Mouse (Mus musculus): Measurements from ENCODE around the gene Dolpp1.

The Dolpp1 gene

DNA sequence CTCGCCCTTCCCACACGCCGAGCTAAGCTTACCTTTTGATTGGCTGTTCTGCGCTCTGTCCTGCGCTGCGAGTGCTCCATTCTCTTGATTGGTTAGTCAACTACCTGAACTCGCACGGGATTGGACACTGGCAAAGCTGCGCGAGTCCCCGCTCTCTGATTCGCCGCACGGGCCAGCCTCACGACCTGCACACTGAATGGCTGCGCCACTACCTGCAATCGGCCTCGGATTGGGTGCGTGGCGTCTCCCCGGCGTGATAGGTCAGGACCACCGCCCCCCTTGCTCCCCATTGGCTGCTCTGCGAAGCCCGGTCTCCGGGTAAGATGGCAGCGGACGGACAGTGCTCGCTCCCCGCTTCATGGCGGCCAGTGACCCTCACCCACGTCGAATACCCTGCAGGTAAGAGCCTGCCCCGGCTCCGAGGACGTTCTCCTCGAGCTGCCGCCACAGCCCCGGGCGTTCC lies at the start of gene Dolpp1:
Gene Dolpp1 (plus strand): TSS at position 141 of the 463 bp plus-strand sequence.
- peak; percentile 100 for DNase-seq (ENCODE audit: low read depth, low spot score)

DNA sequence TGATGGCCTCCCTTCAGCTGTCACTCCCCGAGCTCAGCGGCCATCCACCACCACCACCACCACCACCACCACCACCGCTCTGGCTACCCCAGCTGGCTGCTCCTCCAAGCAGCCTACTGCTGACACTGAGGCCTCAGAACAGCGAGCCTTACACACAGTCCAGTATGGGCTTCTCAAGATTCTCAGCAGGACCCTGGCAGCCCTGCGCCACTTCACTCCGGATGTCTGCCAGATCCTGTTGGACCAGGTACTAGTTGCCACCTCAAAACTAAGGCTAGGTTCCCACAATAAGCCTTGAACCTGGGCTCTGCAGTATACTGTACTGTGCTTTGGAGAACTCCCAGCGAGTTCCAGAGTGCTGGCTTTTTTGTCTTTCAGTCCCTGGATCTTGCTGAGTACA lies 49.5 kb upstream of the Dolpp1 start:
- no peak for DNase-seq (ENCODE audit: low read depth, low spot score)

DNA sequence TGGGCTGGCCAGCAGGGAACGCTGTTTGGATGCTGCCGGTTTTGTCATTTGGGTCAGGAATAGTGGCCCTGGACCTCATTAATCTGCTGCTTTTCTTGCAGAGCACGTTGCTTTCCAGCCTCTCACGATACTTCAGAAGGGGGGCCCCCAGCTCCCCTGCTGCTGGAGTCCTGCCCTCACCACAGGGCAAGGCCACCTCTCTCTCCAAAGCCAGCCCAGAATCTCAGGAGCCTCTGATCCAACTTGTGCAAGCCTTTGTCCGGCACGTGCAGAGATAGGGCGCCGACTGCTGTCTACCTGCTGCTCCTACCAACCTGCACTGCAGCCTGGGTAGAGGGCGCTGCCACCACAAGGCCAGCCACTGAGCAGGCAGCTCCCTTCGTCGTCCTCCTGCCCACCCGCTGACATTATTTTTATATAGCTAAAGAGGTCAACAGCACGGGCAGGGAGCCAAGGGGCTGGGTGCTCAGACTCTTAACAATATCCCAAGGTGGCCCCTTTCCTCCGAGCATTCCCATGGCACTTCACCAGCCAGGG lies 48.4 kb upstream of the Dolpp1 start:
- DNase-seq (ENCODE audit: low read depth, low spot score), result no peak

DNA sequence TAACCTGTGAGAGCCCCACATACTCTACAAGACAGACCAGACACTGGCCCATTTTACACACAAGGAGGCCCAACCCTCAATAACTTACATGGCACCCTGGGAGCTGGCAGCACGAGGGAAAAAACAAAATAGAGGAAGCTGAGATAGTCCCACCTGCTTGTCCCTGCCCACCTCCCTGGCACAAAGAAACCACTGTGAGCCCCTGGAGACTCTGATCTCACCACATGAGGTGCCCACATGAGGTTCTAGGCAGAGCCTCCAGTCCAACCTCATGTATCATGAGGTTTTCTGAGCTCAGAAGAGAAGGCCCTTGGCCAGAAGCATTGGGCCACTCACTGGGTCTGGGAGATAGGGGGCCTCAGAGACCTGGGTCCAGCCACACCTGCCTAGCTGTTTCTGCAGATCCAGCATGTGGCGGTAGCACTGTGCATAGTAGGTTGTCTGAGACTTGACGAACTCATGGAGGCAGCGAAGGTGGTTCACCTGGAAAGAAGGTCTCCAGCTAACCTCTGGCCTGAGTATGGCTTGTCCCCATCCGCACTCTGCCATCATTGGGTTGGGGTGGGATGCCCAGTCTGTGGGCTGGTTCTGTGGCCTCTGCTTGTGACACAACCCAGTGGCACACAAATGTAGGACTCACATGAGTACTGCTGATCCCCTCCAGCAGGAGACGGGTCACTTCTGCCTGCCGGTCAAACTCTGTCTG lies 45.9 kb upstream of the Dolpp1 start:
- no peak for DNase-seq (ENCODE audit: low read depth, low spot score)

DNA sequence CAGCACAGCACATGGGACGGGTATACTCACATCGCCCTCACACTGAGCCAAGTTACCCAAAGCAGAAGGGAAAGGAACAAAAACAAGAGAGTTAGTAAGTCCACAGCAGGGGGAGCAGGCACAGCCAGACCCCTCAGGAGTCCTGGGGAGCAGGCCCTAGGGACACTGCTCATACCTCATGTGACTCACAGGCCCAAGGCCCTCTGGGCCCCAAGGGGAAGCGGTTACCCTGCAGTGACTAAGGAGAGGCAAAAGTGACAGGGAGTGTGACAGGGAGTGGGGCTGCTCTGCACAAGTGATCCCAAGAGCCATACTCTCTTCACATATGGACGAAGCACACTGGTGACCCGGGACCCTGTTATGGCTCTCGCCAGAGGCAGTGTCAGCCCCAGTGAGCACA lies 42.9 kb upstream of the Dolpp1 start:
- DNase-seq (ENCODE audit: low read depth, low spot score), result no peak

DNA sequence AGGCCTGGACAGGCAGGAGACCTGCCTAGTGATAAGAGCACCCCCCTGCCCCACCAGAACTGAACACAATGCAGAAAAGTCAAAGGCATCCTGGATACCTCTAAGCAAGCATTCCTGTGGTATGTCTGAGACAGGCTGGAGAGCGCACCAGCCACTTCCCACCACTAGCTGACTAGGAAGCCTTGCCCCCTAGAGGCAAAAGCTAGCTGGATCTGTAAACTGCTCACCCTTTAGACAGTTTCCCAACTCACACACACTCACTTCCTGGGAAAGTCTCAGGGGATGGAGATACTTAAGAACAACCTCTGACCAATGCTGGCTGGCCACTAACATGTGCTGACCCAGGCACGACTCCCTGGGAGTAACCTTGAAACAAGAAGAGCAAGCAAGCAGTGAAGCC lies 40.9 kb upstream of the Dolpp1 start:
- DNase-seq (ENCODE audit: low read depth, low spot score), result peak; percentile 65

DNA sequence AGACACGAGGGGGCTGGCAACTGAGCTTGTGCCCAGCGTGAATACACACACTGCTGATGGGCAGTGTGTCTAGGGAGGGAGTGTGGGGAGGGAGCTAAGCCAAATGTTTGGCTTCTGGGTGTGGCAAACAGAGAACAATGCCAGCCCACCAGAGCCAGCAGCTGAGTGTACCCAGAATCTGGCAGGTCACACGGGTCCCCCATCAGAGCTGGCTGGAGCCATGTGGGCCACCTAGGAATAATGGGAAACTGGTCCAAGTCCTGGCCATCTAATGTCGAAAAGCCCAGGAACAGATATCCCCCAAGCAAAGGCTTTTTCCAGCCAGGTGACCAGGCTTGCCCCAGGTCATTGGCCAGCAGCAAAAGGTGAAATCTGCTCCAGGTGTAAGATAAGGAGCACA lies 36.2 kb upstream of the Dolpp1 start:
- no peak for DNase-seq (ENCODE audit: low read depth, low spot score)

DNA sequence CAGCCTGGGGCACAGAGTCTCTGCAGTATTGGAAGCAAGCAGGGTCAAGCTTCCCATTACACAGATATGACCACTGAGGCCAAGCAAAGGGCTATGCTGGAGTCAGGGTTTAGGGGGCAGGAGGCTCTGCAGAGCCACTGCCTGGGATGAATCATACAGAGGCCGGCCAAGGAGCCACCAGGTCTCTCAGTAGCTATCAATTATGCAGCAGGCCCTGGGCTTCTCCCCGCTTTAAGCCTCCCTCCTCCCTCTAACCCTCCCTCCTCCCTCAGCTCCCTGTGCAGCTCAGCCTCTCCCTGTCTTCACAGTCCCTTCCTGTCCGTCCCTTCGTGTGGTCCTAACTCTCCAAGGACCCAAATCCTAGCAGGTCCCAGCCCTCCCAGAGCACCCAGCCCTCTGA lies 35.8 kb upstream of the Dolpp1 start:
- DNase-seq (ENCODE audit: low read depth, low spot score), result no peak

DNA sequence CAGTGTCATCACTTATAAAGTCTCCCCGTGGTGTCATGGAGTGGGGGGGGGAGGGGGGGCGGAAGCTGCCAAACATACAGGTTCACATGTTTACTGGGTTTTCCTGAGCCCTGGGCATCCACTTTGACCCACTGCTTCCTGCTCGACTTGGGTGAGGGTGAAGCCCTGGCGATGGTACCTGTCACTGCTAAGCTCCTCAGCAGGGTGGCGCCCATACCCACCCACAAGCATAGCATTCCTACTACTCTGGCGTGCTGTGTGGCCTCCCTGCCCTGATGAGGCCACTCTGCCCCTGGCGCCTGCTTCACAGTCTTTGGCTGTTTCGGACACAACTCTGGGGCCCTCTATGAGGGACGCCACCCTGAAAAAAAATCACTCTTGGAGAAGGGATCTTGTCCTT lies 35.1 kb upstream of the Dolpp1 start:
- DNase-seq (ENCODE audit: low read depth, low spot score), result no peak

DNA sequence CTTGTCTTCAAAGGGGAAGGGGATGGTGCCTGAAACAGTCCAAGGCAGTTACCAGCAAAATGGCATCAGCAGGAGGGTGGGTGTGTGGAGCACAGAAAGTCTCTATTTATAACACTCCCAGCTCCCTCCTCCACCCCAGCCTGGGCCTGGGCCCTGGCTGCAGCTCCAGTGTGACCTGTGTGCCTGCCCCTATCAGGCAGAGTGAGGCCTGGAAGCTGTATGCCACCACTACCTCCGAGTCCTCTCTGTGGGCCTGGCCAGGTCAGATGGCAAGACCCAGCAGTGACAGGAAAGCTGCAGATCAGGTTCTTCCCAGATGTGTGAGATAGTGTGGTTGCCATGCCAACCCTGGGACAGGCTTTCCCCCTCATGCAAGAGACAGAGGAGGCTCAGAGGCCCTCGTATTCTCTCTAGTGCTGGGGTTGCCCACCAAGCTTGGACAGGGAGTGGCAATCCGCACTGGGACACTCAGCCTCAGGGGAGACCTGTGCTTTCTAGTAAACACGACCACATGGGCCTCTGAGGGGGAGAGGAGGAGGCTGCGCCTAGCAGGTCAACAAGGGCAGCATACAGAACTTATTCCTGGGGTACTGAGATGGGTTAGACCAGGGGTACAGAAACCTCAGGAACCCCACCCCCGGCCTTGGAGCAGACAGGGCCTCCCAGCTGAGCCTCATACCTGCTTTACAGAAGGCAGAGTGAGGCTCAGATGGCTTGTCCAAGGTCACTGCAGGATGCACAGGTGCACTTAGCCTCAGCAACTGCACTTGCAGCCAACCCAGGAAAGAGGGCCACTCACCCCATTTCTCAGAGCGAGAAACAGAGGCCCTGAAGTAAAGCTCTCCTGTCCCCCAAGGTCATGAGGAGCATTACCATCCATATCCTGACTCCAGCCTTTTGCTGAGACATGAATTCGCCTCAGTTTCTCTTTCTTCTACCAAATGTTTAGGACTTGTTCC lies 34.2 kb upstream of the Dolpp1 start:
- no peak for DNase-seq (ENCODE audit: low read depth, low spot score)

DNA sequence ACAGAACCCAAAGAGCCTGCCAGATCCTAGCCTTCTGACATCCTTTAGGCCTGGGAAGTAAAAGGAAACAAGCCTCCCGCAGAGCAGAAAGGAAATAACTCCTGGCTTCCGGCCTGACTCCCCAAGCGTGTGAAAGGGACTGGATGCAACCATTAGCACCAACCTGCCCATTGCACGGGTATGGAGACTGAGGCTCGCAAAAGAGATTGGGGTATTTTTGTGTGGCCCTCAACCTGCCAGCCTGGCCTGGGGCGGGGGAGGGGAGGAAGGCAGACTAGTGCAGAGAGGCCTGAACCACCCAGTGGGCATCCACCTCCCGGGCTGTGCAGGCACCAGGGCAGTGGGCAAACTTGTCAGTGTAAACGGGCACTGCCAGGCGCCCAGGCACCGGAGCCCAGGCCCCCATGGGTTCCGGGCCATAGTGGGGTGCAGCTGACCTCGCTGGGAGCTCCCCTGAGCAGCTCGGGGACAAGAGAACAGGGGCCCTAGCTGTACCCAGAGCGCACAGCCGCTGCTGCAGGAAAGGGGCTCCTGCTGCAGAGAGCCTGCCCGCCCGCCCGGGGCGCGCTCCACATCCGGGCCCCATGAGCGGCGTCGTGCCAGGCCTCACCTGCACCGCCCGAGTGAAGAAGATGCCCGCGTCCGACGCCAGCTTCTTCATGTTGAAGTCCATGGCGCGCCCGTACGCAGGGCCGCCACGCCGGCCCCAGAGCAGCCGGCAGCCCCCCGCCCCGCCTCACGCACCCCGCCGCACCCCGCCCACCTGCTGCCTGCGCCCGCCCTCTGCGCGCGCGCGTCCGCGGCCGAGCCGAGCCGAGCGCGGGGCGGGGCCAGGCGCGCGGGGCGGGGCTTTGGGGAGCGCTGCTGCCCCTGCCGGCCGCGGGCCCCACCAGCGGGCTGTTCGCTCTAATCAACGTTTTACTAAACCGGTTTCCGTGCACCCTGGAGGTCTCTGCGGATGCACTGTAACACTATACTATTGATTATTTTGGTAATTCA lies 33.2 kb upstream of the Dolpp1 start, which contains the start of gene Sh3glb2:
Gene Sh3glb2 (minus strand): TSS at position 805 of the 999 bp plus-strand sequence.
- DNase-seq (ENCODE audit: low read depth, low spot score), result peak; percentile 63

DNA sequence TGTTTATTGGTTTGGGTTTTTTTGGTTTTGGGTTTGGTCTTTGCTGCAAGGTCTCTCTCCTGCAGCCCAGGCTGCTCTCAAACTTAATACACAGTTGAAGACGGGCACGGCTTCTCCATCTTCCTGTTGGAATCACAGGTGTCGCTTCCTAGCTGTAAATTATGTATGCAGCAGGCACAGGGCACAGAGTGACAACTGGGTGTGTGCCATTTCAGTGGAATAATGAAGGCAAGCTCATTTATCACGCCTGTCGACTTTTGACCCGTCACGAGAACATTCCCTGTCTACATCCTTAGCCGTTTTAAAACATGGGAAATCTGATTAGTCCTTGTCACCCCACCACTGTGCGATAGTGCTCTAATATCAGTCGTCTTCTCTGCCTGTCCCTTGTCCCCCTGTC lies 31.4 kb upstream of the Dolpp1 start:
- DNase-seq (ENCODE audit: low read depth, low spot score), result no peak

DNA sequence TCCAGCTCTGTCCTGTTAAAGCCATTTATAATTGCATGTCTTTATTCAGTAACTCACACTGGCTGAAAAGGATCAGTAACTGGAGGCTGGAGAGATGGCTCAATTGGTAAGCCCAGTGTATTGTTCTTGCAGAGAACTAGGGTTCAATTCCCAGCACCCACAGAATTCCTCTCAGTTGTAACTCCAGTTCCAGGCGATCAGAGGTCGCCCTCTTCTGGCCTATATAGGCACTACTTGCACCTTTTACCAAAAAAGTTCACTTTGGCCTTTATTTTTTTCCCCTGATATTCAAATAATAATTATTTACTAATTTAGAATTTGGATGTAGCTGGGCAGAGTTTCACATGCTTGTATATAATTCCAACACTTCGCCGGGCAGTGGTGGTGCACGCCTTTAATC lies 29.2 kb upstream of the Dolpp1 start:
- peak; percentile 47 for DNase-seq (ENCODE audit: low read depth, low spot score)

DNA sequence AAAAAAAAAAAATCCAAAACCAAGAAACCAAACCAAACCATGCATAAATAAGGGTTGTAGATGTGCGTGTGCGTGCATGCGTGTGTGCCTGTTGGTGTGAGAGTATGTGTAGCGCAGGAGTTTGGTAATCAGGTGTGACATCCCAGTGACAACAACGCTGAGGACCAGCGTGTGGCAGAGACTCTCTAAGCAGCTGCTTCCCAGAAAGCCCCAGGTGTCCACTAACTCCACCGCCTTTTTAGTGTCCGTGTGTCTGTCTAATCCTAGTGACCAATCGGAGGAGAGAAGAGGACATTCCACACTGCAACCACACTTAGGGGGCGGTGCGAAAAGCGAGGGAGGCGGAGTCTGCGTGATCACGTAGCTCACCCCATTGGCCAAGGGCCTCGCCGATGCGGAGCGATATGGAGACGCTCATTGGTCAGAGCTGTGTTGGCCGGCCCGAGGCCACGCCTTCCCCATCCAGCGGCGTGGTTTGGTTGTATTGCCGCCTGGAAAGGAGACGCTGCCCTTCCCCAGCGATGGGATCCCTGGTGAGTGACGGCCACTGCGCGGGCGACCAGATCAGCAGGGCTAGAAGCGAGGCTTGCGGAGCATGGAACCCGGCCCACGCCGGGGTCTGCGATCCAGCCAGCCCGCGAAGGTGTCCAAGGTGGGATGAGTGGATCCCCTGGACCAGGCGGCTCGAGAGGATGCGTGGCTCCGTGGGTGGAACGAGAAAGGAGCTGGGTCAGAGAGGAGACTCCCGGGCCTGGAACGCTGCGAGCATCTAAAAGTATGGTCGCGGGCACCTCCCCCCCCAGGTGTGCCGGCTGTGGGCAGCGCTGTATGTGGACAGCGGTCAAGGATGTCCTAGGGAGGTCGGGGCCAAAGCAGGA lies 28.0 kb upstream of the Dolpp1 start, which contains the start of gene Miga2:
Gene Miga2 (plus strand): TSS at position 461 of the 878 bp plus-strand sequence.
- peak; percentile 100 for DNase-seq (ENCODE audit: low read depth, low spot score)

DNA sequence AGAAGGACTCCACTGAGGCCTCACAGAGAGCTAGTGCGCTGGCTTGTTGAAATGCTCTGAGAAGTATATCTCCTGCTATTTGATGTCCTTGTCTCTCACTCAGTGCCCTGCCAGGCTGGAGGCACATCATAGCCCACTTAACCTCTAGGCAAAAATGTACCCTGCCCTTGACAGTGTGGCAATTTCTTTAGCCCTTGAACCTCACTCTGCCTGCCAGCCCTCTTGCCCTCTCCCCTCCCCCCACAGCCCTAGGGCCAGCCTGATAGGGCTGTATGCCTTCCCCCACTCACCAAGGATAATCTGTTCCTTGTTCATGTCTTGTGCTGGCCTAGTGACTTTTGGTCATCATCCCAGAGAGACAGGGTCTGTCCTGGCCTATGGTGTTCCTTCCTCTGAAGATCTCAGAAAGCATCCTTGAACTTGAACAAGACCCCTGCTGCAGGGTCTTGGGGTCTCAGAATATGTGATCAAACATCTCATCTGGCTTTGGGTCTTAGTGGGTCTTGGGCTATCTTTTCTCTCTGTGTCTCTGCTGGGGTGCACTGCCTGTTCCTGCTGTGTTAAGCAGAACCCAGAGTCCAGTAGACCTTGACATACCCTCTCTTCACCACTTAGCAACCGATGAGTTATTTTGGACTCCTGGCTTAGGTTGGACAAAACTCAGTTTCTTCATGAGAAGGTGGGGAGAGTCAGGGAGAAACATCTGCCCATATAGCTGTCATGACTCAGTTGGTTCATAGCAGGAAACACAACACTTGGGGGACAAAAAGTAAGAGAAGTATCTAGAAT lies 26.6 kb upstream of the Dolpp1 start:
- DNase-seq (ENCODE audit: low read depth, low spot score), result no peak

DNA sequence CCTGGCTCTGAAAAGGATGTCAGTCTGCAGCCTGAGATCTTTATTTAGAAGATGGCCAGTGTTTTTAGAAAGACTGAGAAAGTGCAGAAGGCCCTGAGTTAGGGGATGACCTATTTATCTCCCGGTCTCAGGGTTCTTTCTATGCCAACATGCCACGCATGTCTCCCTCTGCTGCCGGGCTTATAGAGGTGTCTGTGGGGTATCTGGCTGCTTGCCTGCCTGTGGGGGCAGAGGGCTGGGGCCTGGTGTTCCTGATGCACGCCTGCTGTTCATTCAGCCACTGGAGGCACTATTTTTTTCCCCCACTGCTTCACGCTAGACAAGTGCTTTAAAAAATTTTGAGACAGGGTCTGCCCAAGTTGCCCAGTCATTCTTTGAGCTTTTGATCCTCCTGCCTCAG lies 25.9 kb upstream of the Dolpp1 start:
- DNase-seq (ENCODE audit: low read depth, low spot score), result peak; percentile 28

DNA sequence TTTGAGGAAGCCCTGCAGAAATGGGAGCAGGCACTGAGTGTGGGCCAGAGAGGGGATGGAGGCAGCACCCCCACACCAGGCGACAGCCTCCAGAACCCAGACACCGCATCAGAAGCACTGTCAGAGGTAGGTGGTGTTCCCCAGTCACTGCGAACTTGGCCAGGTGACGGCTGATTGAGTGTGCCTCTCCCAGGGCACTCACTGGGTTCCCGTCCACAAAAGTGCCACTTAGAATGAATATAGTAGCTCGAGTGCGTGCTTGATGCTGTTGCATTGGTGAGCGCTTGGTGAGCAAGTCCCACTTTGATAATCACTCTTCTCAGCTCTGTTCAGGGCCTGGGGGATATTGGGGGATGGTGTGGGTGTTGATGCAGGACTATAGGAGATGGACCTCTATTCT lies 20.5 kb upstream of the Dolpp1 start:
- no peak for DNase-seq (ENCODE audit: low read depth, low spot score)

DNA sequence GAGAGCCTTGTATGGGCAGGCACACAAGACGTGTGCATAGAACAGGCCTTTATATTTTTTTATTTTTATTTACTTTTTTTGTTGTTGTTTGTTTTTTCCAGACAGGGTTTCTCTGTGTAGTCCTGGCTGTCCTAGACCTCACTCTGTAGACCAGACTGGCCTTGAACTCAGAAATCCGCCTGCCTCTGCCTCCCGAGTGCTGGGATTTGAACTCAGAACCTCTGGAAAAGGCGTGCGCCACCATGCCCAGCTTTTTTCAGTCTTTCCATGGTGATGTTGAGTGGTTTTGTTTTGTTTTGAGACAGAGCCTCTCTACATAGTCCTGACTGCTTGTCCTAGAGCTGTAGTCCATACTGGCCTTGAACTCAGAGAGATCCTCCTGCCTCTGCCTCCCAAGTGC lies 19.3 kb upstream of the Dolpp1 start:
- no peak for DNase-seq (ENCODE audit: low read depth, low spot score)

DNA sequence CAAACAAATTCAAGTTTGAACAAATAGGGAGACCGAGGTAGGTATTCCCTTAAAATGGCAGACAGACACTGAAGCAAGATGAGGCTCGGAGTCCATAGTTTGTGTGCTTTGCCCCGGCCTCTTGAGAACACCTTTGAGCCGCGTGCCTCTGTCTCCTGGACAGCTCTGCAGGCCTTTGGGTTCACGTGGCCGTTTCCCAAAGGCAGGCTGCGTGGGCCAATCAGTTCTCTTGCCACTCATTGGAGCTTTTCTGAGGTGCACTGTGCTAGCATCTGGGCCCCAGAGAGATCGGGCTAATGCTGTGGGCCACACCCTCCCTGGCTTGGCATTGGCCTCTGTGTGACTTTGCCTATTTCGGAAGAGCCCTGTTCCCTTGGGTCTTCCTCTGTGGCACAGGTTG lies 16.2 kb upstream of the Dolpp1 start:
- DNase-seq (ENCODE audit: low read depth, low spot score), result no peak
